Mouse (Mus musculus) lung, postnatal 0 days (tissue): ENCODE measurements around the gene Dpp6.

Source experiments
- CTCF ChIP-seq: IDR thresholded peaks from 2 replicates; pipeline ENCODE4 v1.5.1; 2016; ENCODE audit warnings: antibody characterized with exemption, mild to moderate bottlenecking
- EP300 ChIP-seq: IDR thresholded peaks from 2 replicates; pipeline ENCODE4 v1.6.1; 2016; ENCODE audit warnings: antibody characterized with exemption, mild to moderate bottlenecking, control low read depth

DNA sequence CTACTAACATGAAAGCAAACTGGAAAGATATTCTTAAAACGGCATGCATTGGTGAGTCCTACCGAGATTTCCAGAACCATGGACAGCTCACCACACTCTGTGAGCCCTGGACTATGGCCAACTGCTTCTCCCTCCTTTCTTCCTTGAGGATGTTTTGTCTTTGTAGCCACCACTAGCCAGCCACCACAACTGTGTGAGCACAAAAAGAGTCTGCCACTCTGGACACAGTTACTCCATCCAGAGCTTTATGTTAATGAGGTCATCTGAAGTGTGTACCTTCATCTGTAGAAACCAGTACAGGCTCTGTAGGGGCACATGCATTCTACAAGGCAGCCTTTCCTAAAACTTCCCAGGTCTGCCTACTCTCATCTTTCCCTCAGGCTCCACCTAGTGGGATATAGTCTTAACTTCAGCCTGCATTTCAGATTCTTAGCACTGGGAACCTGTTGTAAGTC lies 727.8 kb downstream of the Dpp6 start:
- TF ChIP-seq CTCF (no peak), EP300 (no peak)
